In the genomic region with DNA sequence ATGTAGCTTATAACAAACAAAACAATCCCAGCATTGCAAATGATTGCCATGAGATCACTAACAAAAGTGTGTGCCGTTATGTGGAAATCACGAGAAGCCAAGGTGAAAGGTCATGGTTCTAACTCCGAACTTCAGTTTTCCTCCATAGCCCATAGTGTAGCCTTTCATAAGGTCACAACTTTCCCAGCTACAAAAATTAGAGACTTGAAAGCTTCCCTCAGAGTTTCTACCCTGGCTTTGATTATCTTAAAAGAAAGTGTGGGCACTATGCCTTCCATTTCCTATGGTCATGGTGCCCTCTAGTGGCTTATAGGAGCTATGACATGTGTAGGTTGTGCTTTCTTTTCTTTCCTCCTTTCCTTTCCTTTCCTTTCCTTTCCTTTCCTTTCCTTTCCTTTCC, we compare ENCODE assay signal across 7 mouse cellular contexts.
DNase-seq lines count a peak whose midpoint lies in the region; ATAC-seq and TF ChIP-seq lines count a peak whose summit lies in the region.

No protein-coding gene starts in this region.

- no peak for TF ChIP-seq EP300 in lung, postnatal 0 days (IDR thresholded peaks at IDR 0.05)

- no peaks in the 10 kb centered on the region for H3K27me3 ChIP-seq in lung, postnatal 0 days (replicated peaks; ENCODE audit: insufficient read depth, low read length)
- H3K27me3 ChIP-seq in hindbrain, postnatal 0 days (ENCODE audit: insufficient read depth, low read length) = no peaks in the 10 kb centered on the region

- H3K9ac ChIP-seq in lung, postnatal 0 days (replicated peaks; ENCODE audit: low read depth) = no peak overlapping the region
- H3K9ac ChIP-seq in hindbrain, postnatal 0 days (replicated peaks; ENCODE audit: low read length) = no peak overlapping the region

- H3K9me3 ChIP-seq in lung, postnatal 0 days (ENCODE audit: low read length) = no peaks in the 10 kb centered on the region
- H3K9me3 ChIP-seq in hindbrain, postnatal 0 days (ENCODE audit: low read length) = no peaks in the 10 kb centered on the region

- no peak overlapping the region for H3K4me3 ChIP-seq in lung, postnatal 0 days (ENCODE audit: low read depth, low read length)
- no peak overlapping the region for H3K4me3 ChIP-seq in hindbrain, postnatal 0 days (ENCODE audit: low read length)

- WGBS in lung, postnatal 0 days = 56% methylated on average over 3 of the region's 3 CpGs
- WGBS in hindbrain, postnatal 0 days = 17% methylated on average over 3 of the region's 3 CpGs

- no peak overlapping the region for H3K4me2 ChIP-seq in lung, postnatal 0 days (replicated peaks; ENCODE audit: low read depth, low read length)
- no peak overlapping the region for H3K4me2 ChIP-seq in hindbrain, postnatal 0 days (ENCODE audit: low read depth, low read length)

- H3K27ac ChIP-seq in lung, postnatal 0 days (ENCODE audit: low read length) = no peak overlapping the region
- H3K27ac ChIP-seq in hindbrain, postnatal 0 days = no peak overlapping the region

- H3K4me1 ChIP-seq in lung, postnatal 0 days (ENCODE audit: insufficient read depth, low read depth, low read length) = no peaks in the 10 kb centered on the region
- no peaks in the 10 kb centered on the region for H3K4me1 ChIP-seq in hindbrain, postnatal 0 days (ENCODE audit: insufficient read depth, low read length)

- ATAC-seq in lung, postnatal 0 days = no peak
- 0 out of 2 replicates have a peak, but pooled peaks have one; percentile 5 for ATAC-seq in hindbrain, postnatal 0 days
- no peak for ATAC-seq in monocyte, adult 5-6 weeks (replicated peaks; ENCODE audit: insufficient number of reproducible peaks, low FRiP score, low TSS enrichment, poor library complexity, severe bottlenecking)

- TF ChIP-seq CTCF in lung, postnatal 0 days (IDR thresholded peaks at IDR 0.05) = peak; percentile 89
- TF ChIP-seq CTCF in brain, embryonic 14.5 days (IDR thresholded peaks at IDR 0.05; ENCODE audit: borderline replicate concordance, extremely low read depth, insufficient read depth, insufficient read length) = peak; percentile 74
- peak; percentile 92 for TF ChIP-seq CTCF in hindbrain, postnatal 0 days (IDR thresholded peaks at IDR 0.05; ENCODE audit: low read depth)

- DNase-seq in lung, postnatal 0 days (ENCODE audit: low spot score) = peak; percentile 76
- no peak for DNase-seq in lung, postnatal 10 days
- peak; percentile 81 for DNase-seq in brain, embryonic 14.5 days (ENCODE audit: low read depth)
- DNase-seq in hindbrain, postnatal 0 days (ENCODE audit: low spot score) = peak; percentile 76
- DNase-seq in retina, postnatal 1 day = peak; percentile 68
- no peak for DNase-seq in adrenal gland, postnatal 36 days

- no peaks in the 10 kb centered on the region for H3K36me3 ChIP-seq in lung, postnatal 0 days (ENCODE audit: insufficient read depth, low read length)
- H3K36me3 ChIP-seq in hindbrain, postnatal 0 days (ENCODE audit: insufficient read depth, low read length) = no peaks in the 10 kb centered on the region

- TF ChIP-seq POLR2A in brain, embryonic 14.5 days (IDR thresholded peaks at IDR 0.05; ENCODE audit: borderline replicate concordance, extremely low read depth, insufficient read depth, insufficient read length, poor library complexity, severe bottlenecking) = no peak

Comparison
In these comparisons a context has a peak if more than half of its experiments do, and no peak if none do; other contexts are left out.
1. DNase-seq: peak in lung, postnatal 0 days (single experiment), brain, embryonic 14.5 days (single experiment), hindbrain, postnatal 0 days (single experiment) and retina, postnatal 1 day (single experiment); none in lung, postnatal 10 days (single experiment) and adrenal gland, postnatal 36 days (0 of 2).
2. Peak in every context shown above with its lines, with median percentiles within 50 percentile points of each other: CTCF ChIP-seq.